Mouse (Mus musculus): ENCODE measurements at regions not wholly inside any gene's neighbourhood (a gene's known extent, or its start where the extent isn't known, plus 50 kb on each side); places are given as distances from the start of the nearest gene placed in this dataset.

DNA sequence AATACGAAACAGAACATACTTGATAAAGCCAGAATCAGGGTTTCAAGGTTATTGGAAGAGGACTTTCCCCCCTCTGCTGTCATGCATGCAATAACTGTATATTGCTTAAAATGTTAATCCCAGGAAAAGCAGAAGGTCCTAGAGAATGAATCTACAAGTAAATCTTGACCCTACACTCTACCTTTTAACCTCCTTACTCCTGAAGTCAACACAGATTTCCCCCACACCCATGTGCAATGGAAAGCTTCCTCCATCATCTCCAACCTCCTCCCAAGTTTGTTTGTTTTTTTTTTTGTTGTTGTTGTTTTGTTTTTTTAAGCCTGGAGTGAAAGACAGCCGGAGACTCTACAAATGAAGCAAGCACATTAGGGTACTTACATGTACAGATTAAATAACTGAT is 55.9 kb upstream of the Ifne start:
- TF ChIP-seq MYC (IDR thresholded peaks at IDR 0.05; ENCODE audit: low read depth, low read length) = no peak
- TF ChIP-seq CTCF (conservative IDR thresholded peaks at IDR 0.05 in 1 of 2, IDR thresholded peaks at IDR 0.05 in 1 of 2; ENCODE audit: low read depth in 2 of 2, low read length in 2 of 2) = no peak
- TF ChIP-seq POLR2A (IDR thresholded peaks at IDR 0.05; ENCODE audit: low read depth, low read length) = no peak
- TF ChIP-seq GABPA (IDR thresholded peaks at IDR 0.05; ENCODE audit: insufficient replicate concordance, low read depth, low read length) = no peak
- TF ChIP-seq ZC3H11A (IDR thresholded peaks at IDR 0.05; ENCODE audit: low read depth, low read length) = no peak
- no peak for TF ChIP-seq ZKSCAN1 (IDR thresholded peaks at IDR 0.05; ENCODE audit: borderline replicate concordance, low read depth, low read length)
- no peak for TF ChIP-seq E2F4 (IDR thresholded peaks at IDR 0.05; ENCODE audit: insufficient replicate concordance, low read depth, low read length)
- no peak for TF ChIP-seq TCF12 (IDR thresholded peaks at IDR 0.05; ENCODE audit: low read depth, low read length)
- no peak for TF ChIP-seq ZNF384 (IDR thresholded peaks at IDR 0.05; ENCODE audit: low read depth, low read length)
- no peak for TF ChIP-seq BHLHE40 (IDR thresholded peaks at IDR 0.05; ENCODE audit: low read depth, low read length)
- no peak for TF ChIP-seq USF1 (IDR thresholded peaks at IDR 0.05; ENCODE audit: low read depth, low read length)
- no peak for TF ChIP-seq EP300 (IDR thresholded peaks at IDR 0.05; ENCODE audit: low read length)
